Mouse (Mus musculus) liver, embryonic 15.5 days (tissue): ENCODE results near the gene Ccn2. TPM values are rescaled to one million over a fixed set of nuclear protein-coding genes. Genes with fewer than 3 reads are reported as not detected.

Experiments
- ATAC-seq: fragments of 200-750 bp; cut with Nextera tagmentation; 2 replicates; pipeline ENCODE4 v1.8.0; 2017; ENCODE audit warnings: moderate number of reproducible peaks, mild to moderate bottlenecking, moderate library complexity; ENCODE audit not compliant: insufficient read depth
- H3K27ac ChIP-seq: fragments of 300-500 bp; sonication (generic); replicated peaks from 2 replicates; pipeline ENCODE4 v1.5.1; 2015; ENCODE audit warnings: mild to moderate bottlenecking, inconsistent platforms
- H3K27me3 ChIP-seq: fragments of 300-500 bp; sonication (generic); 2 replicates; pipeline ENCODE4 v1.6.1; 2015; ENCODE audit warnings: mild to moderate bottlenecking, inconsistent platforms
- H3K36me3 ChIP-seq: fragments of 300-500 bp; sonication (generic); replicated peaks from 2 replicates; pipeline ENCODE4 v1.6.1; 2015; ENCODE audit warnings: moderate library complexity, mild to moderate bottlenecking, inconsistent platforms
- H3K4me1 ChIP-seq: fragments of 300-500 bp; sonication (generic); replicated peaks from 2 replicates; pipeline ENCODE4 v1.6.1; 2015; ENCODE audit warnings: inconsistent platforms
- H3K4me2 ChIP-seq: fragments of 300-500 bp; sonication (generic); 2 replicates; pipeline ENCODE4 v1.6.1; 2015; ENCODE audit warnings: moderate library complexity, mild to moderate bottlenecking, inconsistent platforms
- H3K4me3 ChIP-seq: fragments of 300-500 bp; sonication (generic); replicated peaks from 2 replicates; pipeline ENCODE4 v1.5.1; 2015; ENCODE audit warnings: mild to moderate bottlenecking, inconsistent platforms
- H3K9ac ChIP-seq: fragments of 300-500 bp; sonication (generic); 2 replicates; pipeline ENCODE4 v1.6.1; 2015; ENCODE audit warnings: moderate library complexity, mild to moderate bottlenecking, inconsistent platforms
- H3K9me3 ChIP-seq: fragments of 300-500 bp; sonication (generic); replicated peaks from 2 replicates; pipeline ENCODE4 v1.6.1; 2016; ENCODE audit warnings: inconsistent platforms
- WGBS: fragments of 180-500 bp; shearing (Covaris S2); methylation state at CpG from one replicate; pipeline ENCODE4 v1.1.7; 2015; ENCODE audit warnings: mixed read lengths; ENCODE audit not compliant: insufficient replicate concordance; 5-methylcytosine and 5-hydroxymethylcytosine counted together
- polyA plus RNA-seq: library from polyadenylated mRNA; unstranded; fragments of >200 nt; fragmentation: Nextera tagmentation; extraction: Ambion mirVana; gene quantifications from 2 replicates; pipeline ENCODE4 v1.2.1, GENCODE M21; 2015

The Ccn2 gene
- polyA plus RNA-seq = 1.0 and 1.1 TPM in 2 replicates

DNA sequence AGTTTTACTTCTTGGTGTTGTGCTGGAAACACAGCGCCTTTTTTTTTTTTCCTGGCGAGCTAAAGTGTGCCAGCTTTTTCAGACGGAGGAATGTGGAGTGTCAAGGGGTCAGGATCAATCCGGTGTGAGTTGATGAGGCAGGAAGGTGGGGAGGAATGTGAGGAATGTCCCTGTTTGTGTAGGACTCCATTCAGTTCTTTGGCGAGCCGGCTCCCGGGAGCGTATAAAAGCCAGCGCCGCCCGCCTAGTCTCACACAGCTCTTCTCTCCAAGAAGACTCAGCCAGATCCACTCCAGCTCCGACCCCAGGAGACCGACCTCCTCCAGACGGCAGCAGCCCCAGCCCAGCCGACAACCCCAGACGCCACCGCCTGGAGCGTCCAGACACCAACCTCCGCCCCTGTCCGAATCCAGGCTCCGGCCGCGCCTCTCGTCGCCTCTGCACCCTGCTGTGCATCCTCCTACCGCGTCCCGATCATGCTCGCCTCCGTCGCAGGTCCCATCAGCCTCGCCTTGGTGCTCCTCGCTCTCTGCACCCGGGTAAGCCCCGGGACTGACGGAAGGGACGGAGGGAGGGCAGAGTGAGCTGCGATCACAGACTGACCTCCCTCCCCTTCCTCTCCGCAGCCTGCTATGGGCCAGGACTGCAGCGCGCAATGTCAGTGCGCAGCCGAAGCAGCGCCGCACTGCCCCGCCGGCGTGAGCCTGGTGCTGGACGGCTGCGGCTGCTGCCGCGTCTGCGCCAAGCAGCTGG is at the start of gene Ccn2:
TSS of gene Ccn2 (plus strand) at position 193 of the 753 bp plus-strand sequence.
- Histone ChIP-seq H3K4me2 (peak within 1 kb of the TSS; percentile 58), H3K4me3 (peak within 1 kb of the TSS; percentile 49), H3K4me1 (no peaks in the 10 kb centered on the region; the same call in 1 of the 2 replicates), H3K9ac (no peak within 1 kb of the TSS), H3K36me3 (no peaks in the 10 kb centered on the region), H3K9me3 (no peaks in the 10 kb centered on the region), H3K27ac (peak within 1 kb of the TSS; percentile 29; the same call in 1 of the 2 replicates), H3K27me3 (peaks cover 49% of the 10 kb centered on the region)
- under 1% methylated on average over 53 of the region's 53 CpGs for WGBS
- ATAC-seq = peak; percentile 42

DNA sequence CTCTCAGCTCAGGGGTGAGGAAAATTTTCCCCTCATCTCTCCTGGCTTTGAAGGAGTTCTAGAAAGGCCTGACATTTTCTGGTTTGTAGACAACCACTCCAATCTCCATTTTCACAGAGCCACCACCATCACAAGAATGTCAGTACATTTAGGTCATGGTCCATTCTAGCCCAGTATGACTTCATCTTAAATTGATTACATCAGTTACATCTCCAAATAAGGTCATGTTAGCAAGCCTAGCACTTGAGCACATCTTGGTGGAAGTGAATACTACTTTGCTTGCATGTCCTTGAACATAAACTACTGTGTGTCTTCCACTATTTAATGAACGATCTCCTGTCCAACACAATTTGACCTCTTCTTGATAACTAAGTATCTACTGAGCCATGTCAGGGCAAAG is 42.4 kb upstream of the Ccn2 start:
- Histone ChIP-seq H3K9me3 (no peaks in the 10 kb centered on the region), H3K36me3 (no peaks in the 10 kb centered on the region), H3K4me3 (no peak overlapping the region), H3K4me1 (no peaks in the 10 kb centered on the region), H3K4me2 (no peak overlapping the region), H3K27ac (no peak overlapping the region), H3K9ac (no peak overlapping the region), H3K27me3 (no peaks in the 10 kb centered on the region)
- 82% methylated on average over 1 of the region's 1 CpGs for WGBS
- no peak for ATAC-seq

DNA sequence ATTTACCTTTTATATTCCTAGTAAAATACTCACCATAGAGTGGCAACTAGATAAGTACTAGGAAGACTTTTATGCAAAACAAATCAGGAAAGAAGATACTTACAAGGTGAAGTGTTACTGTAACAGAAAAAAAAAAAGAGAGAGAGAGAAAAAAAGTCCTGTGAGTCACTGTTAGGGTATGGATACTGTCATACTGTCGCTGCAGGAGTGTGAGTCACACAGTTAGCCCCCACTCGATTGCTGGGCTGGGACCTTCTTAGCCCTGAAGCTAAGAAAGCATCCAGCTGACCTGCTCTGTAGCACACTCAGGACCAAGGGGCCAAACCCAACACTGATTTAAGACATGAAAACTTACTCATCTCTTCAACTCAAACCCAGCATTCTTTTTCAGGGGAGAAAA is 41.2 kb upstream of the Ccn2 start:
- no peak overlapping the region for H3K9ac ChIP-seq
- no peaks in the 10 kb centered on the region for H3K27me3 ChIP-seq
- H3K27ac ChIP-seq = no peak overlapping the region
- no peak overlapping the region for H3K4me3 ChIP-seq
- H3K36me3 ChIP-seq = no peaks in the 10 kb centered on the region
- H3K9me3 ChIP-seq = no peaks in the 10 kb centered on the region
- WGBS = 37% methylated on average over 2 of the region's 2 CpGs
- ATAC-seq = no peak
- H3K4me1 ChIP-seq = no peaks in the 10 kb centered on the region
- H3K4me2 ChIP-seq = no peak overlapping the region

DNA sequence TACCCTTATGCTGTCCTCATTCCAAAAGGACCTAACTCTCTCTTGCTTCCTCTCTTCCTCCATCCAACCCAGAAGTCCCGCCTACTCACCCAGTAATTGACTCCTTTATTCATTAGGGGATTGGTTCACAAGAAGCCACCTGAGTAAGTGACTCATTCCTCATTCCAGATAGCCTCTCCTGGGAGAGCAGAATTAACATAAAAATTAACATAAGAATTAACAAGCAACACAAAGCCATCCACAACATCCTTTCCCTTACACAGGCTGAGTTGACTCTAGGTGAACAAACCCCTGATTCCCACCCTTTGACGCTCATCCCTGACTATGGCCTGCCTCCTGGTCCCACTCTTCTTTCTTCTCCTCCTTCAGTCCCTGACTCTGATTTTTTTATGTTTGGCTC is 36.9 kb upstream of the Ccn2 start:
- Histone ChIP-seq H3K4me3 (no peak overlapping the region), H3K27me3 (no peaks in the 10 kb centered on the region), H3K9me3 (no peaks in the 10 kb centered on the region), H3K27ac (no peak overlapping the region), H3K36me3 (no peaks in the 10 kb centered on the region), H3K4me2 (no peak overlapping the region), H3K9ac (no peak overlapping the region), H3K4me1 (no peaks in the 10 kb centered on the region)
- no peak for ATAC-seq
- 72% methylated on average over 2 of the region's 2 CpGs for WGBS

DNA sequence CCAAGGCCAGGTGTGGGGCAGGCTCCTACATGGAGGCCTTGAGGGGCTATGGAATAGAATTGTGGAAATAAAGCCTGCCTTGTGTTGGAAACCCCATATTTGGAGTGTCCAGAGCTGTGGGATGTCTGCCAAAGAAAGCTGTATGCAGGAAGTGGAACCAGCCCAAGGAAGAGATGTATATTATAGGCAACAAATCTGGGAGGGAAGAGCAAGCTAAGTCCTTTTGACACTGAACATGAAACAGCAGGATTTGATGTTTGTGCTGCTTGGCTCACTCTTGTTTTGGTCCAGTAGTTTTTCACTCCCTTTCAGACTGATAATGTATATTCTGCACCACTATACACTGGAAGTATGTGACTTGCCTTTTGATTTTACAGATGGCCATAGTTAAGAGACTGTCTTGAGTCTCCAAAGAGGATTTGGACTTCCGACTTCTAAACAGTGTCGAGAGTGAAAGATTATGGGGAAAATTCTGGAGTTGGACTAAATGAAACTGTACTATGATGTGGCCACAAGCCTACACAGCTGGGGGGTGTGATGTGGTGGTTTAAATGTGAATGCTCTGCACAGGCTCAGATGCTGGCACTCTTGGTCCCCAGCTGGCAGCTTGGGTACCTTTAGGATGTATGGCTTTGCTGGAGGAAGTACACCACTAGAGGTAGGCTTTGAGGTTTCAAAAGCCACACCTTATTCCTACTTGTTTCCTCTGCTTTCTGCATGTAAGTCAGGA is 25.4 kb upstream of the Ccn2 start:
- WGBS = 68% methylated on average over 2 of the region's 2 CpGs
- Histone ChIP-seq H3K4me3 (no peak overlapping the region), H3K27ac (no peak overlapping the region), H3K4me2 (no peak overlapping the region), H3K36me3 (no peaks in the 10 kb centered on the region), H3K9me3 (no peaks in the 10 kb centered on the region), H3K9ac (no peak overlapping the region), H3K27me3 (no peaks in the 10 kb centered on the region), H3K4me1 (no peaks in the 10 kb centered on the region)
- ATAC-seq = no peak

DNA sequence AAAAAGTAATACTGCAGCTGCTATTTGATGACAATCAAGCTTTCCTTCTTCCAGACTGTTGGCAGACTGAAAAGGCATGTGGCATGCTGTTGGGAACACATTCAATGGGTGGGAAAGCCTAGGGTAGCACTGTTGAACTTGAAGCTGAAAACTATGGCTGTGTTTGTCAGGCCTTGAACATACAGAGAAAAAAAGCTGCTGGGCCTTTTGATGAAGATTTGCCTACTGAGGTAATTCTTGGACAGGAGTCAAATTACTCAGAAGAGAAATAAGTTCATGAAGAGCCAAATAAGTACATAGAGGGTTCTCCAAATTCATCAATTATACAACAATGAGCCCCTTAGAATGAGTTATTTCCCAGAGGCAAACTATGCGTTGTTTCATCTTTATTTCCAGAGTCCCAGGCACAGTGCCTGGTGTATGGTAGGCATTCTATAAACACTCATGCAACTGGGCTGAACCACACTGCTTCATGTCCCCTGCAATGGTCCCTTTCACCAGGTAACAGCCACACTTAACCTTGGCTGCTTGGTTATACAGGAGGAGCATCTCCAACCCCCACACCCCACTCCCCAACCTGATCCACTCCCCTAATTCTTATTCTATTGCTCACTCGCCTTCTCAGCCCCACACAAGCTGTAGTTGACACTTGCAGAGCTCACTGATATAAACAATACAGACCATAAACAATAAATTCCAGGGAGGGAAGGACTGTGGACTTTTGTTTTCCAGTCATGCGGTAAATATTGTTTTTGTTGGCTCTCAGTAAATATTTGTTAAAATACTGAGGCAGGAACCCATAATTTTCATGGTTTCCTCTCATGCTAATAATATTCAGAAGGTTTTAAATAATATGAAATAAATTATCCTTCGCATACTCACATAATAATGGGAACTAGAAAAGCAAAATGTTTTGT is 22.9 kb upstream of the Ccn2 start:
- Histone ChIP-seq H3K36me3 (no peaks in the 10 kb centered on the region), H3K27ac (no peak overlapping the region), H3K9ac (no peak overlapping the region), H3K4me1 (no peaks in the 10 kb centered on the region), H3K9me3 (no peaks in the 10 kb centered on the region), H3K4me3 (no peak overlapping the region), H3K27me3 (no peaks in the 10 kb centered on the region), H3K4me2 (no peak overlapping the region)
- ATAC-seq = no peak
- WGBS = 63% methylated on average over 4 of the region's 4 CpGs

DNA sequence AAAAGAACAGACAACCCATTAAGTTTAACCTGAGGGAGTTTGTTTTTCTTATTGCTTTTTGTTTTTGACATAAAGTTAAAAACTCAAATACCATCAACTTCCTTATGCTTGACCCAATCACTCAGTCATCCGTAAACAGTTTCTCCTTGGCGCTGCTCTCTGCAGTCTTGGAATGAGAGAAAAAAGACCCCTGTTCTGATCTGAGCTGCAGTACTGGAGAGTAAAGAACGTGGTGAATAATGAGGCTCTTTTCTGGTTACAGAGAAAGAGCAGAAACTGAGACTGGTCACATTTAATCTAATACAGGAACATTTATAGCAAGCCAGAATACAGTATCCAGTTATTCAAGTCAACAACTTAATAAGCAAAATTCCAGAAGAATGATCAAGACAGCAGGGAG is 21.8 kb upstream of the Ccn2 start:
- no peaks in the 10 kb centered on the region for H3K36me3 ChIP-seq
- H3K9me3 ChIP-seq = no peaks in the 10 kb centered on the region
- WGBS = 63% methylated on average over 3 of the region's 3 CpGs
- H3K4me1 ChIP-seq = no peaks in the 10 kb centered on the region
- H3K9ac ChIP-seq = no peak overlapping the region
- H3K27ac ChIP-seq = no peak overlapping the region
- no peak for ATAC-seq
- H3K4me2 ChIP-seq = no peak overlapping the region
- no peaks in the 10 kb centered on the region for H3K27me3 ChIP-seq
- no peak overlapping the region for H3K4me3 ChIP-seq

DNA sequence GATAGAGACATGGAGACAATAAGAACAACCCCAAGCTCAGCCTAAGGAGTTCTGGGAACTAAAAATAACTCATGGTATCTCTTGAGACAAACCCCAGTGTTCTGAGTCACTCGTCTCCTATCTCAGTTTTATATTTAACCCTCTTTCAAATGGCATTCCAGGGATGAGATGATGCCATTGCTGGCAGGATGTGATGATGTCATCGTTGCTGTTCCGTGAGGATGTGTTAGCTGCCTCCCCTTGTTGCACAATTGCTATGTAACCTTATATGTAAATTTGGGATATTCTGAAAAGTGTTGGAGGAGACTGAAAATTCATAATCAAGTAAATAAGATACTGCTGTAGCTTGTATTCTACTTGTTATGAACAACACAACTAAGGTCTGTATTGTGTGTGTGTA is 14.2 kb upstream of the Ccn2 start:
- 48% methylated on average over 3 of the region's 3 CpGs for WGBS

DNA sequence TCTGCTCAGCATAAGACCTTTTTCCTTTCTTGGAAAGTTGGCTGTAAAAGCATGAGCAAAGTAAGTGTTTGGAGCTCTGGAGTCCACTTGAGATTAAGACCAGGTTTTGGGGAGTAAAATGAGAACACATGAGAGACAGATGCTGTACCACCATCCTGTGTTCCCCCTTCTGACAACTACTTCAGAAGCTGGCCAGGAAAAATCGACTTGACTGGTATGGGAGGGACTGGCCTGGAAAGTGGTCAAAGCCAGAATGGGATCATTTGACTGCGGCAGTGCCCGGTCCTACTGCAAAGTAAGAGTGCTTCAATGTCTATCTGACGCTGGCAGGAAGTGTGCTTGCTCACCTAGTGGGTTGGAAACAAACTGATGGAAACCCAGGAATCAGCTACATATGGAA is 6.4 kb upstream of the Ccn2 start:
- no peak for ATAC-seq
- Histone ChIP-seq H3K4me2 (no peak overlapping the region), H3K9me3 (no peaks in the 10 kb centered on the region), H3K9ac (no peak overlapping the region), H3K36me3 (no peaks in the 10 kb centered on the region), H3K27me3 (peaks cover 13% of the 10 kb centered on the region), H3K27ac (no peak overlapping the region), H3K4me3 (no peak overlapping the region), H3K4me1 (no peaks in the 10 kb centered on the region)
- WGBS = 59% methylated on average over 4 of the region's 4 CpGs

More for the DNA sequence above, 14.2 kb upstream of the Ccn2 start:
- no peak overlapping the region for H3K9ac ChIP-seq
- H3K27ac ChIP-seq = no peak overlapping the region
- no peak overlapping the region for H3K4me2 ChIP-seq
- H3K27me3 ChIP-seq = no peaks in the 10 kb centered on the region
- no peaks in the 10 kb centered on the region for H3K9me3 ChIP-seq
- no peak overlapping the region for H3K4me3 ChIP-seq
- no peak for ATAC-seq
- no peaks in the 10 kb centered on the region for H3K4me1 ChIP-seq
- no peaks in the 10 kb centered on the region for H3K36me3 ChIP-seq

DNA sequence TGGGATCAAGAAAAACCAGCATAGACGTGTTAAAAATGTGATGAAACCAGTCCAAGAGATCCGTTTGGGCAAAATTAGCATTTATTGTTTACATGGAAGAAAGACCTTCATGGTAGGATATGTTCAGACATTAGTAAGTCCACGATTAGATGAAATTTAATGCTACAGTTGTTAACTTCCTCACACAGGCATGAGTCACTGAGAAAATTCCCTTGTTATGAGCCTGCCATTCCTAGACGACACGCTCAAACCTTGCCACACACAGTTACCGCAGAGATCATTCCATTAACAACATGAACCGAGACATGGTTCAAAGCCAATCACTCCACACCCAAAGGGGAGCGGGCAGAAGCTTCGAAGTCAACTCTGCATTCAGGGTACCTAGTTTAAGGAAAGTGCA is 6.0 kb upstream of the Ccn2 start:
- Histone ChIP-seq H3K4me1 (no peaks in the 10 kb centered on the region), H3K27ac (no peak overlapping the region), H3K4me3 (no peak overlapping the region), H3K9ac (no peak overlapping the region), H3K27me3 (peaks cover 17% of the 10 kb centered on the region), H3K4me2 (no peak overlapping the region), H3K9me3 (no peaks in the 10 kb centered on the region), H3K36me3 (no peaks in the 10 kb centered on the region)
- ATAC-seq = no peak
- 73% methylated on average over 9 of the region's 9 CpGs for WGBS

DNA sequence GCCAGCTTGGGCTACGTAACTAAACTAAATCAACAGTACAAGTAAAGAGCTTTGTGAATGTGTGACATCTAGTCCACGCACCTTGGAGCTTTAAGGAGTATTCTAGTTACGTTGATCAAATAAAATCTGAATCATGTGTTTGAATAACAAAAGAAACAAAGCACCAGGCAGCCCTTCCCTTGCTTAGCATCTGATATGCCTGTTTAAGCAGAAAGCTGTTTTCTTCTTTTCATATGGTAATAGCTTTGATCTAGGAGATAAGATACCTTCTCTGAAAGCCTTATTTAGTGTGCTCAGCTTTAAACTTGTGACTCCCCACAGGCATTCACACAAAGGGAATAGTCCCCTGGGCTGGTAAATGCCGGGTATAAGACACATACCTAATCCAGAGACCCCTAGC is 4.7 kb upstream of the Ccn2 start:
- WGBS = 65% methylated on average over 4 of the region's 4 CpGs

More for the DNA sequence above, 4.7 kb upstream of the Ccn2 start:
- Histone ChIP-seq H3K9me3 (no peaks in the 10 kb centered on the region), H3K4me1 (no peaks in the 10 kb centered on the region; the same call in 1 of the 2 replicates), H3K9ac (no peak overlapping the region), H3K4me3 (no peak overlapping the region), H3K4me2 (no peak overlapping the region), H3K27ac (no peak overlapping the region), H3K27me3 (peaks cover 30% of the 10 kb centered on the region), H3K36me3 (no peaks in the 10 kb centered on the region)
- ATAC-seq = no peak
